ENCODE assay signal across 8 mouse cellular contexts in the genomic region with DNA sequence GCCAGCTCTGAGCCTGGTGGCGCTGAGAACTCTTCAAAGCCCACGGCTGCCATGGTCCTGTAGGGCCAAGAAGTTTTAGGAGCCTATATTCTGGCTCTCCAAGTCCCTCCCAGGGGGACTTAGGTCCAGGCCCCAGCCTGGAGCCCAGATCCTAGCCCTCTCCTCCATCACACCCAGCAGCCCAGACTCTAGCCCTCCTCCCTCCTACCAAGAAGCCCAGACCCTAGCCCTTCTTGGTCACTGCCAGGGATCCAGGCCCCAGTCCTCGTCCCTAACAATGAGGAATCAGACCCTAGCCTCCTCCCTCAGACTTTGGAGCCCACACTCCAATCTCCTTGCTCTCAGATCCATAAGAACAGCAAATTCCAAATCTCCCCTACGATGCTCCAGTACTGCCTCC. TPM values are rescaled to one million over a fixed set of nuclear protein-coding genes. Genes with fewer than 3 reads are reported as not detected.
A peak's percentile ranks its signal among the peaks of the same experiment; 100 is the strongest.
DNase-seq lines count a peak whose midpoint lies in the region; ATAC-seq and TF ChIP-seq lines count a peak whose summit lies in the region.

No protein-coding gene starts in this region.

- H3K4me3 ChIP-seq in cerebellum, adult 2 months (replicated peaks; ENCODE audit: insufficient read depth, low read depth, low read length) = peak overlapping the region; percentile 99
- peak overlapping the region; percentile 77 for H3K4me3 ChIP-seq in thymus, adult 2 months (ENCODE audit: control insufficient read depth, insufficient read depth, low read length)
- H3K4me3 ChIP-seq in limb, embryonic 14.5 days (replicated peaks; ENCODE audit: low read length) = peak overlapping the region; percentile 72
- peak overlapping the region; percentile 71 for H3K4me3 ChIP-seq in stomach, embryonic 15.5 days (replicated peaks)

- DNase-seq in cerebellum, adult 2 months = peak; percentile 23 to 27
- no peak for DNase-seq in cerebellum, adult 11 months
- DNase-seq in thymus, adult 2 months = peak; percentile 14
- DNase-seq in thymus, postnatal 10 days (ENCODE audit: low spot score in 2 of 2) = no peak
- DNase-seq in limb, embryonic 14.5 days (ENCODE audit: low spot score) = no peak
- no peak for DNase-seq in urinary bladder, adult 18-20 months (ENCODE audit: low spot score in 2 of 2)
- no peak for DNase-seq in lung, postnatal 25 days (ENCODE audit: low spot score)

- no peaks in the 10 kb centered on the region for H3K9me3 ChIP-seq in limb, embryonic 14.5 days (ENCODE audit: control insufficient read depth, low read length)
- no peaks in the 10 kb centered on the region for H3K9me3 ChIP-seq in stomach, embryonic 15.5 days

- peak overlapping the region; percentile 71 for H3K9ac ChIP-seq in limb, embryonic 14.5 days (ENCODE audit: low read depth, low read length, severe bottlenecking)
- peak overlapping the region; percentile 63 for H3K9ac ChIP-seq in stomach, embryonic 15.5 days

- TF ChIP-seq POLR2A in cerebellum, adult 2 months (IDR thresholded peaks at IDR 0.05; ENCODE audit: borderline replicate concordance, insufficient read depth, low read length) = no peak
- TF ChIP-seq POLR2A in thymus, adult 2 months (IDR thresholded peaks at IDR 0.05; ENCODE audit: control insufficient read depth, extremely low read depth, insufficient read depth, low read length, poor library complexity) = no peak
- no peak for TF ChIP-seq POLR2A in limb, embryonic 14.5 days (IDR thresholded peaks at IDR 0.05; ENCODE audit: borderline replicate concordance, extremely low read depth, insufficient read depth, insufficient read length)

- H3K27ac ChIP-seq in cerebellum, adult 2 months (ENCODE audit: insufficient read depth, low read length) = 0 out of 2 replicates have a peak overlapping the region, but pooled peaks have one; percentile 5
- H3K27ac ChIP-seq in thymus, adult 2 months (ENCODE audit: control insufficient read depth, insufficient read depth, low read length) = no peak overlapping the region
- no peak overlapping the region for H3K27ac ChIP-seq in limb, embryonic 14.5 days (replicated peaks; ENCODE audit: low read depth, low read length)
- H3K27ac ChIP-seq in stomach, embryonic 15.5 days = no peak overlapping the region

- peak overlapping the region; percentile 95 for H3K4me2 ChIP-seq in limb, embryonic 14.5 days (replicated peaks; ENCODE audit: low read depth, low read length, severe bottlenecking)
- peak overlapping the region; percentile 94 for H3K4me2 ChIP-seq in stomach, embryonic 15.5 days

- no peaks in the 10 kb centered on the region for H3K27me3 ChIP-seq in cerebellum, adult 2 months (ENCODE audit: control insufficient read depth, insufficient read depth, low read length)
- no peaks in the 10 kb centered on the region for H3K27me3 ChIP-seq in thymus, adult 2 months (ENCODE audit: control insufficient read depth, insufficient read depth, low read length)
- H3K27me3 ChIP-seq in limb, embryonic 14.5 days (ENCODE audit: control insufficient read depth, insufficient read depth, low read length) = no peaks in the 10 kb centered on the region
- no peaks in the 10 kb centered on the region for H3K27me3 ChIP-seq in stomach, embryonic 15.5 days (replicated peaks)

- TF ChIP-seq CTCF in cerebellum, adult 2 months (IDR thresholded peaks at IDR 0.05; ENCODE audit: borderline replicate concordance, insufficient read depth, low read depth, low read length) = no peak
- TF ChIP-seq CTCF in thymus, adult 2 months (IDR thresholded peaks at IDR 0.05; ENCODE audit: borderline replicate concordance, control insufficient read depth, extremely low read depth, insufficient read depth, low read length, poor library complexity) = no peak

- no peaks in the 10 kb centered on the region for H3K36me3 ChIP-seq in thymus, adult 2 months (ENCODE audit: control insufficient read depth, insufficient read depth, low read length)
- H3K36me3 ChIP-seq in limb, embryonic 14.5 days (ENCODE audit: control insufficient read depth, insufficient read depth, low read length) = peaks cover 20% of the 10 kb centered on the region
- H3K36me3 ChIP-seq in stomach, embryonic 15.5 days = peaks cover 9% of the 10 kb centered on the region; the same call in 1 of the 2 replicates

- peaks cover 5% of the 10 kb centered on the region for H3K4me1 ChIP-seq in cerebellum, adult 2 months (ENCODE audit: control insufficient read depth, insufficient read depth, low read length)
- peaks cover 15% of the 10 kb centered on the region for H3K4me1 ChIP-seq in thymus, adult 2 months (replicated peaks; ENCODE audit: control insufficient read depth, insufficient read depth, low read length)
- peaks cover 20% of the 10 kb centered on the region for H3K4me1 ChIP-seq in limb, embryonic 14.5 days (ENCODE audit: control insufficient read depth, insufficient read depth, low read length)
- peaks cover 19% of the 10 kb centered on the region for H3K4me1 ChIP-seq in stomach, embryonic 15.5 days

- WGBS in cerebellum, adult 2 months = 36% methylated on average over 4 of the region's 4 CpGs
- 32% methylated on average over 4 of the region's 4 CpGs for WGBS in thymus, adult 2 months
- 28% methylated on average over 4 of the region's 4 CpGs for WGBS in limb, embryonic 14.5 days
- 33% methylated on average over 4 of the region's 4 CpGs for WGBS in stomach, embryonic 15.5 days

- no peak for ATAC-seq in limb, embryonic 14.5 days (ENCODE audit: low FRiP score, low read depth)
- peak; percentile 11; the same call in 1 of the 2 replicates for ATAC-seq in stomach, embryonic 15.5 days (ENCODE audit: insufficient read depth, low FRiP score, low read depth)

RNA-seq across cellular contexts. Expression of a gene that starts 0.7 kb away (rescaled TPM):
- 33.2 and 34.5 TPM in 2 replicates for polyA plus RNA-seq in cerebellum, adult 2 months (2012; rRNA removed)
- 9.4 and 12.5 TPM in 2 replicates for polyA plus RNA-seq in thymus, adult 2 months (2012; rRNA removed)
- polyA plus RNA-seq in limb, embryonic 14.5 days (2012; rRNA removed) = 21.5 and 31.9 TPM in 2 replicates
- 24.7 and 24.8 TPM in 2 replicates for polyA plus RNA-seq in limb, embryonic 14.5 days (2014; fragmentation: Nextera tagmentation; extraction: Ambion mirVana)
- 23.7 and 25.2 TPM in 2 replicates for polyA plus RNA-seq in stomach, embryonic 15.5 days (2015; fragmentation: Nextera tagmentation; extraction: Ambion mirVana)

RNA-seq across cellular contexts. Expression of a gene that starts 0.8 kb away (rescaled TPM):
- 70.9 and 79.1 TPM in 2 replicates for polyA plus RNA-seq in cerebellum, adult 2 months (2012; rRNA removed)
- 42.4 and 48.6 TPM in 2 replicates for polyA plus RNA-seq in thymus, adult 2 months (2012; rRNA removed)
- polyA plus RNA-seq in limb, embryonic 14.5 days (2012; rRNA removed) = 52.0 and 64.9 TPM in 2 replicates
- 85.6 and 87.5 TPM in 2 replicates for polyA plus RNA-seq in limb, embryonic 14.5 days (2014; fragmentation: Nextera tagmentation; extraction: Ambion mirVana)
- 82.5 and 90.0 TPM in 2 replicates for polyA plus RNA-seq in stomach, embryonic 15.5 days (2015; fragmentation: Nextera tagmentation; extraction: Ambion mirVana)

RNA-seq across cellular contexts. Expression of a gene that starts 11.9 kb away (rescaled TPM):
- polyA plus RNA-seq in cerebellum, adult 2 months (2012; rRNA removed) = 426 and 441 TPM in 2 replicates
- polyA plus RNA-seq in thymus, adult 2 months (2012; rRNA removed) = 231 and 311 TPM in 2 replicates
- polyA plus RNA-seq in limb, embryonic 14.5 days (2012; rRNA removed) = 232 and 238 TPM in 2 replicates
- polyA plus RNA-seq in limb, embryonic 14.5 days (2014; fragmentation: Nextera tagmentation; extraction: Ambion mirVana) = 494 and 527 TPM in 2 replicates
- 456 and 472 TPM in 2 replicates for polyA plus RNA-seq in stomach, embryonic 15.5 days (2015; fragmentation: Nextera tagmentation; extraction: Ambion mirVana)

RNA-seq across cellular contexts. Expression of a gene that starts 13.1 kb away (rescaled TPM):
- 2.6 and 2.7 TPM in 2 replicates for polyA plus RNA-seq in cerebellum, adult 2 months (2012; rRNA removed)
- 0.13 and 0.60 TPM in 2 replicates for polyA plus RNA-seq in thymus, adult 2 months (2012; rRNA removed)
- polyA plus RNA-seq in limb, embryonic 14.5 days (2012; rRNA removed) = 1.1 and 1.9 TPM in 2 replicates
- 0.40 TPM in 2 replicates for polyA plus RNA-seq in limb, embryonic 14.5 days (2014; fragmentation: Nextera tagmentation; extraction: Ambion mirVana)
- 0.06 and 0.26 TPM in 2 replicates for polyA plus RNA-seq in stomach, embryonic 15.5 days (2015; fragmentation: Nextera tagmentation; extraction: Ambion mirVana)

RNA-seq across cellular contexts. Expression of a gene that starts 16.0 kb away (rescaled TPM):
- 60.9 and 61.1 TPM in 2 replicates for polyA plus RNA-seq in cerebellum, adult 2 months (2012; rRNA removed)
- 185 and 202 TPM in 2 replicates for polyA plus RNA-seq in thymus, adult 2 months (2012; rRNA removed)
- polyA plus RNA-seq in limb, embryonic 14.5 days (2012; rRNA removed) = 108 and 144 TPM in 2 replicates
- polyA plus RNA-seq in limb, embryonic 14.5 days (2014; fragmentation: Nextera tagmentation; extraction: Ambion mirVana) = 63.8 and 72.1 TPM in 2 replicates
- 44.6 and 46.4 TPM in 2 replicates for polyA plus RNA-seq in stomach, embryonic 15.5 days (2015; fragmentation: Nextera tagmentation; extraction: Ambion mirVana)

Comparison
In these comparisons a context has a peak if more than half of its experiments do, and no peak if none do; other contexts are left out.
1. DNase-seq: peak in cerebellum, adult 2 months (2 of 2) and thymus, adult 2 months (single experiment); none in cerebellum, adult 11 months (single experiment), thymus, postnatal 10 days (0 of 2), limb, embryonic 14.5 days (single experiment), urinary bladder, adult 18-20 months (0 of 2) and lung, postnatal 25 days (single experiment).
2. Peak in every context shown above with its lines, with median percentiles within 50 percentile points of each other: H3K4me3 ChIP-seq.